Mouse (Mus musculus) gastrocnemius, adult 8-10 months (tissue): ENCODE measurements around the gene Strap. TPM values are rescaled to one million over a fixed set of nuclear protein-coding genes. Genes with fewer than 3 reads are reported as not detected.

Experiments used
- DNase-seq, 2 experiments: peaks; one replicate each; pipeline ENCODE4 v3.0.0; 2022; ENCODE audit warnings: low spot score in 2 of 2
- total RNA-seq, 4 experiments: library from RNA; stranded (reverse); gene quantifications; 2 replicates each; pipeline ENCODE4 v1.2.4; 2022

Gene Strap
- total RNA-seq, 4 experiments from 2014 or later: 84.3 to 91.2 (median 88.7) TPM

GRCm38 (mm10) chr6:137773637-137774028 is 38.8 kb downstream of the Strap start:
- DNase-seq: no peak

DNA sequence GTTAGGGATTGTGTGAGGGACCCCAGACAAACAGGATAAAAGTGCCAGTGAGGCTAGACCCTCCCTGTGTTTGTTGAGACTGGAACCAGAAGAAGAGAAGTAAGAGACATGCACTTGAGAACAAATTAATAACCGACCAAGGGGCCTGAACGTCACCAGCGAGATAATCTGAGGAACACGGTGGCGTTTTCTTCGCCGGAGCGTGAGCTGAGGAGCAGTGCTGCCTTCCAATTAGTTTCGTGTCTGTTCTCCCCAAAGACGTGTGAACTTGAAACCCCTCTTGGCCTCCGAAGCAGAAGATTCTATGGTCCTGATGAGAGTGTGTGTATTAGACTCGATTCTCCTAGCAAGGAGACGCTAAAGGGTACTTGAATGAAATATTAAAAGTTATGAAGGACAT is 39.3 kb downstream of the Strap start:
- DNase-seq: no peak

DNA sequence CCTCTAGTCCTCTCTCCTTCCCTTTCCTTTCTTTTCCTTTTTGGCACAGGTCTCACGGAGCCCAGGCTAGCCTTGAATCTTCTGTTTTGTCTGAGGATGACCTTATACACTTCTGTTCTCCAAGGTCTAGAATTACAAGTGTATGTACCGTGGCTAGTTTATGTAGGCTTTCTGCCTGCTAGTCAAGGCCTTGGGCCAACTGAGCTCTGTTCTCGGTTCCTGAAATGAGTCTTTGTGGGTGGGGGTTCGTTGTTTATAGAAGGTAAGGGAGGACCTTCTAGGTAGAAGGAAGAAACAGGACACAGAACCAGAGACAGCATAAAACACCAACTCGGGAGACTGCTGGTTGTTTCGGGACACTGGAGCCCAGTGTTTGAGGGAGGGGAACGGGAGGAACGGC is 40.3 kb downstream of the Strap start:
- no peak for DNase-seq

DNA sequence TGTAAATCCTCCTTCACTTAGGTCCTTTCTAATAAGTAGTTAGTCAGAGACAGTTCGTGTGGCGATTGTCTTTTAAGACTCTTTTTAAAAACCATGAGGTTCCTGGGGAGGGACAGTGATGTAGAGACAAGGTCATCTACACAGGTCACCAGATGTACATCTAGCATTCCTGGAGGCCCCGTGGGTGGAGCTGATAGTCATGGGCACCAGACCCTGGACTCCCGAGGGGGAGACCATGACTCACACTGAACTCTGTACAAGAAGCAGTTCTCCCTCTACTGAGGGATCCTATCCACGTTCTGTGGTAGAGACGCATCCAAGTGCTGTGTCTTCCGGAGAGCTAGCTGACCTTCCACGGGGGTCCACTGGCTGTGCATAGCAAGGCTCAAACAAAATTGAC is 42.1 kb downstream of the Strap start:
- DNase-seq: no peak

- DNase-seq: no peak
Measured at GRCm38 (mm10) chr6:137783899-137784637, 49.2 kb downstream of the Strap start.

DNA sequence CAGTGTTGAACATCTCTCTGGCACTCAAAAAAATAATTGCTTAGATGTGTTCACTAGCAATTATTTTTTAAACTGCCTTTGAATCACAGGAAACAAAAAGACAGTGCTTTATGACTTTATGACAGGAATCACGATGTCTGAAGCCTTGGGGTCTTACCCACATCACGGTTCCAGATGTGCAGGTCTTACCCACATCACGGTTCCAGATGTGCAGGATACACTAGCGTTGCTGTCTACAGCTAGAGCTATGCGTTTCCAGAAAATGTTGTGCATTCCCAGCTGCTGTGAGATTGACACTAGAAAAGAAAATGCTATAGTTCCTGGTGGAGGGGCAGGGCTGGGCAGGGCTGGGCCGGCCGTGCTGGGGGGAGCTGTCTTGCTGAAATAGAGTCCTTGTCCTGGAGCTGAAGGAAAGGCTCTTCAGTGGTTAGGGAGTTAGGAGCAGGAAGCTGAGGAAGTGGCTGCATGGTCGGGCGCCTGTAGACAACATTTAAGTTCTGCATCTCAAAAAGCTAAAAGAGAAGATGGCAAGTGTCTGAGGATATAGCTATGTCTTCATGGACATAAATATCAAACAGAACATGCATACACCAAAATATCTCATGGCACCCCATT is 54.2 kb downstream of the Strap start:
- no peak for DNase-seq

DNA sequence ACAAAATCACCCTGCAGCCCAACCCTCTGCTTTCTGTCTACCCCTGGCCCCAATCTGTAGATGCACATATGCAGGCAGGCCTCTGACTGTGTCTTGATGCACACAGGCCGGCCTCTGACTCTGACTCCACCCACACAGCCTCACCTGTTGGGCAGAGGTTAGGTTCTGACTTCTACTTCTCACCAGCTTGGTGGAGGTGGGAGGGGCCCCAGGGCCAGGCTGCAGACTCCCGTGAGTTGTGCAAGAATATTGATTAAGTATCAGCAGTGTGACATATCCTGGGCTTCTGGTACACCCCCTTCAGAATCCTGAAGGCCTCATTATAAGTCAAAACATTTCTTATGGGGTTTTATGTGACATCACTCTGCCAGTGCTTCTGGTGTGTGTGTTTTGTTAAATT is 54.8 kb downstream of the Strap start:
- DNase-seq: no peak

- no peak for DNase-seq
Measured at GRCm38 (mm10) chr6:137795494-137795893, 60.6 kb downstream of the Strap start.

- no peak for DNase-seq
Measured at GRCm38 (mm10) chr6:137796596-137797567, 62.0 kb downstream of the Strap start.

- DNase-seq: no peak
Measured at GRCm38 (mm10) chr6:137799253-137799652, 64.4 kb downstream of the Strap start.

Other genes starting within 250 kb of the Strap start
- gene Eps8, start 80.2 kb upstream of the Strap start, total RNA-seq: 1 to 10 TPM; 2.4 to 3.9 (median 3.4) TPM
- 10 to 100 TPM in 1 of 4 experiments, 1 to 10 TPM in 3; 6.7 to 10.7 (median 8.3) TPM for gene Dera, start 19.5 kb downstream of the Strap start, total RNA-seq